Mouse (Mus musculus): Measurements from ENCODE around the gene Atp5f1. TPM values are rescaled to one million over a fixed set of nuclear protein-coding genes. Genes with fewer than 3 reads are reported as not detected.

Atp5f1 gene
- total and polyA plus RNA-seq, 3 experiments, result 313 to 344 TPM; not detected in 1

DNA sequence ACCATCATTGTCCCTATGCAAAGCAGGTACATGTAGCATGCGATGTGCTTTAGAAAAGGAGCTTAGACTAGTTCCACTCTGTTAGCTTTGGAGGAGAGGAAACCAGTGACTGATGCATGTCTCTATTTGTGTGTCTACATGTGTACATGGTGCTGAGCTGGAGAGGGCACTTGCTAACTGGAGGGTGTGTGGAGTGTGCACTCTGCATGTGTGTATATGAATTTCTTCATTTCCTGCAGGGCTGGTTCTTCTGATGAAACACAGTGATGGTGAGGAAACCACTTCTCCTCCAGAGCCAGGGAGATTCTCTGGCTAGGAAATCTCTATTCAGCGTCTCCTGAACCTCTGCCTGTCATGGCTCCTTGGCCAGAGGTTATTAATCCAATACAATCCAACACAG is 14.3 kb upstream of the Atp5f1 start:
- no peak overlapping the region for H3K4me3 ChIP-seq (ENCODE audit: control insufficient read depth in 1 of 2, insufficient read depth in 1 of 2, low read depth in 2 of 2, low read length in 2 of 2)

DNA sequence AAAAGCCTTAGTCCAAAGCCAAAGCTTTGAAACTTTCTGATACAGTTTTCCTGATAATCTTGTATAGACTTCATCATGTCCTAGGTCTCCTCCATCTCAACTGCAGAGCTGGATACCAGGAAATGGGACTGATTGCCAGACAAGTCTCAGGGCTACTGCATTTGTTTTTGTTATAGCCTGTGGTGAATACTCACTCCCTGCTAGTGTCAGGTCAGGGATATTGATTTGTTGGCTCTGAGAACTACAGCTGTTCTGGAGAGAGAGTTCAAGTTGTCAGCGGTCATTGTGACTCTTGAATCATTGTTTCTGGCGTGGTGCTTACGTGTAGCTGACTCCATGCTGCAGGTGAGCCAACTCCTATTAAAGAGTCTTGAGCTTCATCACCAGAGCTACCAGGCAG is 13.5 kb upstream of the Atp5f1 start, which contains the start of gene Ovgp1:
Ovgp1 (plus strand) TSS at position 301 of the 400 bp plus-strand sequence.
- Histone ChIP-seq H3K36me3 (ENCODE audit: control insufficient read depth in 1 of 2, insufficient read depth in 2 of 2, low read length in 2 of 2) (peaks cover 0 to 2% of the 10 kb centered on the region in 2 experiments; a peak in 1 of 4 replicates), H3K9ac (ENCODE audit: control insufficient read depth, low read depth, low read length, poor library complexity, severe bottlenecking) (no peak within 1 kb of the TSS), H3K79me2 (ENCODE audit: control insufficient read depth, insufficient read depth, low read length, poor library complexity) (no peaks in the 10 kb centered on the region), H3K4me1 (ENCODE audit: control insufficient read depth in 1 of 2, insufficient read depth in 2 of 2, low read length in 2 of 2) (no peaks in the 10 kb centered on the region), H3K9me3 (replicated peaks; ENCODE audit: insufficient read depth, low read length) (no peaks in the 10 kb centered on the region), H3K27ac (ENCODE audit: control insufficient read depth, low read depth, low read length) (no peak within 1 kb of the TSS), H3K4me3 (ENCODE audit: control insufficient read depth in 1 of 2, insufficient read depth in 1 of 2, low read depth in 2 of 2, low read length in 2 of 2) (no peak within 1 kb of the TSS), H3K27me3 (ENCODE audit: control insufficient read depth in 1 of 2, insufficient read depth in 2 of 2, low read length in 2 of 2) (no peaks in the 10 kb centered on the region)
- no peak for TF ChIP-seq CHD2 (IDR thresholded peaks at IDR 0.05; ENCODE audit: low read length)
- no peak for TF ChIP-seq MAX (IDR thresholded peaks at IDR 0.05; ENCODE audit: low read length)
- TF ChIP-seq ZC3H11A (IDR thresholded peaks at IDR 0.05; ENCODE audit: low read depth, low read length), result no peak
- no peak for TF ChIP-seq GATA1 (IDR thresholded peaks at IDR 0.05; ENCODE audit: low read depth, low read length)
- TF ChIP-seq UBTF (IDR thresholded peaks at IDR 0.05; ENCODE audit: borderline replicate concordance, insufficient read depth, low read depth, low read length), result no peak
- TF ChIP-seq ZNF384 (IDR thresholded peaks at IDR 0.05; ENCODE audit: low read depth, low read length), result no peak
- TF ChIP-seq CTCF (IDR thresholded peaks at IDR 0.05 in 2 of 3, conservative IDR thresholded peaks at IDR 0.05 in 1 of 3; ENCODE audit: control insufficient read depth in 1 of 3, insufficient read depth in 1 of 3, low read depth in 2 of 3, low read length in 3 of 3, poor library complexity in 1 of 3, severe bottlenecking in 1 of 3), result no peak
- no peak for TF ChIP-seq ELF1 (IDR thresholded peaks at IDR 0.05; ENCODE audit: low read depth, low read length)
- TF ChIP-seq MYB (IDR thresholded peaks at IDR 0.05; ENCODE audit: low read depth, low read length), result no peak
- no peak for TF ChIP-seq MEF2A (IDR thresholded peaks at IDR 0.05; ENCODE audit: extremely low read depth, insufficient replicate concordance, low read depth, low read length, poor library complexity, severe bottlenecking)
- no peak for TF ChIP-seq MYC (IDR thresholded peaks at IDR 0.05; ENCODE audit: low read depth, low read length)
- TF ChIP-seq RAD21 (IDR thresholded peaks at IDR 0.05; ENCODE audit: low read depth, low read length), result no peak
- no peak for TF ChIP-seq GABPA (IDR thresholded peaks at IDR 0.05; ENCODE audit: low read depth, low read length)
- no peak for TF ChIP-seq EP300 (IDR thresholded peaks at IDR 0.05; ENCODE audit: low read depth in 1 of 2, low read length in 2 of 2)
- no peak for TF ChIP-seq ETS1 (IDR thresholded peaks at IDR 0.05; ENCODE audit: low read depth, low read length)
- DNase-seq (ENCODE audit: low read depth, low spot score), result no peak

More for the DNA sequence above, 14.3 kb upstream of the Atp5f1 start:
- H3K27me3 ChIP-seq (ENCODE audit: control insufficient read depth in 1 of 2, insufficient read depth in 2 of 2, low read length in 2 of 2), result no peaks in the 10 kb centered on the region
- no peak overlapping the region for H3K27ac ChIP-seq (ENCODE audit: control insufficient read depth, low read depth, low read length)
- H3K9me3 ChIP-seq (replicated peaks; ENCODE audit: insufficient read depth, low read length), result no peaks in the 10 kb centered on the region
- H3K9ac ChIP-seq (ENCODE audit: control insufficient read depth, low read depth, low read length, poor library complexity, severe bottlenecking), result no peak overlapping the region
- no peaks in the 10 kb centered on the region for H3K4me1 ChIP-seq (ENCODE audit: control insufficient read depth in 1 of 2, insufficient read depth in 2 of 2, low read length in 2 of 2)
- H3K36me3 ChIP-seq (ENCODE audit: control insufficient read depth in 1 of 2, insufficient read depth in 2 of 2, low read length in 2 of 2), result no peaks in the 10 kb centered on the region
- no peak for TF ChIP-seq GABPA (IDR thresholded peaks at IDR 0.05; ENCODE audit: low read depth, low read length)
- TF ChIP-seq POLR2A (IDR thresholded peaks at IDR 0.05; ENCODE audit: control insufficient read depth in 1 of 2, insufficient read depth in 1 of 2, low read depth in 1 of 2, low read length in 2 of 2, poor library complexity in 1 of 2), result no peak
- TF ChIP-seq UBTF (IDR thresholded peaks at IDR 0.05; ENCODE audit: borderline replicate concordance, insufficient read depth, low read depth, low read length), result no peak
- TF ChIP-seq ZMIZ1 (IDR thresholded peaks at IDR 0.05; ENCODE audit: low read depth, low read length), result no peak
- TF ChIP-seq GATA1 (IDR thresholded peaks at IDR 0.05; ENCODE audit: low read depth, low read length), result no peak
- TF ChIP-seq MAZ (IDR thresholded peaks at IDR 0.05; ENCODE audit: low read depth, low read length), result no peak
- no peak for TF ChIP-seq RCOR1 (IDR thresholded peaks at IDR 0.05; ENCODE audit: low read depth, low read length)
- no peak for TF ChIP-seq TAL1 (IDR thresholded peaks at IDR 0.05; ENCODE audit: low read length)
- TF ChIP-seq USF2 (IDR thresholded peaks at IDR 0.05; ENCODE audit: borderline replicate concordance in 1 of 2, insufficient read depth in 1 of 2, low read depth in 1 of 2, low read length in 2 of 2), result no peak
- no peak for TF ChIP-seq MEF2A (IDR thresholded peaks at IDR 0.05; ENCODE audit: extremely low read depth, insufficient replicate concordance, low read depth, low read length, poor library complexity, severe bottlenecking)
- no peak for TF ChIP-seq MYB (IDR thresholded peaks at IDR 0.05; ENCODE audit: low read depth, low read length)
- TF ChIP-seq HCFC1 (IDR thresholded peaks at IDR 0.05; ENCODE audit: low read depth, low read length), result no peak
- TF ChIP-seq MAFK (IDR thresholded peaks at IDR 0.05; ENCODE audit: borderline replicate concordance, low read depth, low read length), result no peak
- no peak for TF ChIP-seq POLR2AphosphoS2 (IDR thresholded peaks at IDR 0.05; ENCODE audit: low read length)
- TF ChIP-seq NELFE (IDR thresholded peaks at IDR 0.05; ENCODE audit: low read depth, low read length), result no peak
- TF ChIP-seq ETS1 (IDR thresholded peaks at IDR 0.05; ENCODE audit: low read depth, low read length), result no peak
- TF ChIP-seq MXI1 (IDR thresholded peaks at IDR 0.05; ENCODE audit: low read depth, low read length), result no peak
- TF ChIP-seq USF1 (IDR thresholded peaks at IDR 0.05; ENCODE audit: low read depth, low read length), result no peak
- no peak for TF ChIP-seq E2F4 (IDR thresholded peaks at IDR 0.05; ENCODE audit: borderline replicate concordance, low read depth, low read length)
- no peaks in the 10 kb centered on the region for H3K79me2 ChIP-seq (ENCODE audit: control insufficient read depth, insufficient read depth, low read length, poor library complexity)
- DNase-seq (ENCODE audit: low read depth, low spot score), result no peak

Data from MEL (cell line).